Mouse (Mus musculus) C2C12 (cell line): Measurements from ENCODE around the gene Tnfrsf13b.

Source experiments
- CTCF ChIP-seq: IDR thresholded peaks from one replicate; pipeline ENCODE4 v1.5.1; 2011; ENCODE audit not compliant: control insufficient read depth, insufficient read depth, insufficient read length
- MAX ChIP-seq: IDR thresholded peaks from one replicate; pipeline ENCODE4 v1.6.1; 2011; ENCODE audit warnings: mild to moderate bottlenecking, control low read depth
- MYOG ChIP-seq: IDR thresholded peaks from one replicate; pipeline ENCODE4 v1.6.1; 2011; ENCODE audit not compliant: control insufficient read depth, insufficient read length; ENCODE audit errors: extremely low read depth
- USF1 ChIP-seq: IDR thresholded peaks from one replicate; pipeline ENCODE4 v1.6.1; 2011; ENCODE audit warnings: low read depth, mild to moderate bottlenecking, control low read depth, moderate library complexity

DNA sequence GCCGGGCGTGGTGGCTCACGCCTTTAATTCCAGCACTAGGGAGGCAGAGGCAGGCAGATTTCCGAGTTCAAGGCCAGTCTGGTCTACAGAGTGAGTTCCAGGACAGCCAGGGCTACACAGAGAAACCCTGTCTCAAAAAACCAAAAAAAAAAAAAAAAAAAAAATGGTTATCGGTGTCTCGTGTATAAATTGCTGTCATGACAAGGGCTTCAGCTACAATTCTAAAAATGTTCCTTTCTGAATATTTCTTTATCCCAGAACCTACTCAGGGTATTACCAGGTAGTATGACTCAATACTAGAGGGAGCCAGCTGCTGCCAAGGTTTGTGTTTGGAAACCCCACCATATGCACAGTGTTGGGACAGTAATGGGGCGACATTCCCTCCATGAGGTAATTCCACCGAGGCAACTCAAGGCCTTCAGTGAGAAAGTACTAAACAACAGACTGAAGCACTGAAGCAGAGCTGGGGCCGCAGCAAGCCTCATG, 4.2 kb upstream of the Tnfrsf13b start:
- TF ChIP-seq CTCF (no peak), USF1 (no peak), MAX (no peak), MYOG (no peak)
